Mouse (Mus musculus) forebrain, postnatal 0 days (tissue): ENCODE measurements around the gene Slc23a4. TPM values are rescaled to one million over a fixed set of nuclear protein-coding genes. Genes with fewer than 3 reads are reported as not detected.

Experiments used
- ATAC-seq: fragments of 200-750 bp; cut with Nextera tagmentation; 2 replicates; pipeline ENCODE4 v1.8.0; 2017; ENCODE audit warnings: mild to moderate bottlenecking, moderate library complexity
- DNase-seq: peaks from one replicate; pipeline ENCODE4 v3.0.0-alpha.2; 2015
- H3K27ac ChIP-seq: fragments of 300-500 bp; sonication (generic); 2 replicates; pipeline ENCODE4 v1.5.1; 2014; ENCODE audit warnings: low read depth, mild to moderate bottlenecking, antibody characterized with exemption, low read length, moderate library complexity, mixed read lengths
- H3K27me3 ChIP-seq: fragments of 300-500 bp; sonication (generic); 2 replicates; pipeline ENCODE4 v1.6.1; 2014; ENCODE audit warnings: mild to moderate bottlenecking, low read length, mixed read lengths; ENCODE audit not compliant: insufficient read depth
- H3K36me3 ChIP-seq: fragments of 300-500 bp; sonication (generic); 2 replicates; pipeline ENCODE4 v1.6.1; 2014; ENCODE audit warnings: mild to moderate bottlenecking, moderate library complexity; ENCODE audit not compliant: insufficient read depth
- H3K4me1 ChIP-seq: fragments of 300-500 bp; sonication (generic); 2 replicates; pipeline ENCODE4 v1.6.1; 2014; ENCODE audit warnings: antibody characterized with exemption; ENCODE audit not compliant: insufficient read depth
- H3K4me2 ChIP-seq: fragments of 300-500 bp; sonication (generic); 2 replicates; pipeline ENCODE4 v1.6.1; 2014; ENCODE audit warnings: low read depth, mild to moderate bottlenecking, moderate library complexity
- H3K4me3 ChIP-seq: fragments of 300-500 bp; sonication (generic); 2 replicates; pipeline ENCODE4 v1.5.1; 2014; ENCODE audit warnings: low read depth, low read length, mixed read lengths
- H3K9ac ChIP-seq: fragments of 300-500 bp; sonication (generic); 2 replicates; pipeline ENCODE4 v1.6.1; 2014; ENCODE audit warnings: mild to moderate bottlenecking
- H3K9me3 ChIP-seq: fragments of 300-500 bp; sonication (generic); 2 replicates; pipeline ENCODE4 v1.6.1; 2016; ENCODE audit warnings: low read length
- CTCF ChIP-seq: sonication (generic); IDR thresholded peaks from 2 replicates; pipeline ENCODE4 v1.5.1; 2016; ENCODE audit warnings: antibody characterized with exemption, control low read depth, low read depth
- WGBS: fragments of 180-500 bp; shearing (Covaris S2); extraction: QIAGEN DNeasy Blood & Tissue Kit; methylation state at CpG from one replicate; pipeline ENCODE4 v1.1.7; 2014; 5-methylcytosine and 5-hydroxymethylcytosine counted together
- polyA plus RNA-seq: library from polyadenylated mRNA; unstranded; fragments of >200 nt; fragmentation: Nextera tagmentation; extraction: Ambion mirVana; gene quantifications from 2 replicates; pipeline ENCODE4 v1.2.1, GENCODE M21; 2015
- total RNA-seq: library from RNA; depleted of rRNA; stranded (reverse); fragments of >200 nt; gene quantifications from 2 replicates; pipeline ENCODE4 v1.2.3, GENCODE M21; 2014

Slc23a4 gene
- total and polyA plus RNA-seq, 2 experiments from 2014 or later: 0.48 to 1.9 TPM

DNA sequence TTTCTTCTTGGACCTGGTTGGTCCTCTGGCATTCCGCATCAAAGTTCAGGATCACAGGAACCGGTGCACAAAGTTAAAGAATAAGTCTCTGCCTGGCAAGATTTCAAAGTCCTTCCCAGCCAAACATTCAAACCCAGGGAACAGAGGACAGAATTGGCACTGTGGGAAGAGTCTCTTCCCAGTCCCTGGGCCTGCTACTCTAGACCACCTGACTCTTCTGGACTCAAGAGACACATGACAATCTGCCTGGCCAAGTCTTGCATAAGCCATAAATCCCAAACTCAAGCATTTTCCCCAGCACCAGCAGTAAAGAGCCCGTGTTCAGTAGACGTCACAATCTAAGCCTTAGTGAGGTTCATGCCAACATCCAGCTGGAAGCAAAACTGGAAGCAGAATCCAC lies 81.5 kb downstream of the Slc23a4 start:
- Histone ChIP-seq H3K36me3 (peaks cover 42% of the 10 kb centered on the region), H3K4me3 (no peak overlapping the region), H3K27me3 (no peaks in the 10 kb centered on the region), H3K4me1 (peaks cover 13% of the 10 kb centered on the region; the same call in 1 of the 2 replicates), H3K9ac (no peak overlapping the region), H3K27ac (no peak overlapping the region), H3K4me2 (no peak overlapping the region), H3K9me3 (no peaks in the 10 kb centered on the region)
- WGBS: 78% methylated on average over 4 of the region's 4 CpGs
- no peak for DNase-seq
- no peak for ATAC-seq
- no peak for TF ChIP-seq CTCF

GRCm38 (mm10) chr6:34906125-34906524 lies 82.1 kb downstream of the Slc23a4 start:
- Histone ChIP-seq H3K9me3 (no peaks in the 10 kb centered on the region), H3K36me3 (peaks cover 43% of the 10 kb centered on the region), H3K27ac (no peak overlapping the region), H3K4me2 (no peak overlapping the region), H3K4me3 (no peak overlapping the region), H3K27me3 (no peaks in the 10 kb centered on the region), H3K4me1 (peaks cover 13% of the 10 kb centered on the region; the same call in 1 of the 2 replicates), H3K9ac (no peak overlapping the region)
- 77% methylated on average over 2 of the region's 2 CpGs for WGBS
- no peak for TF ChIP-seq CTCF
- ATAC-seq (no peak), DNase-seq (no peak)

DNA sequence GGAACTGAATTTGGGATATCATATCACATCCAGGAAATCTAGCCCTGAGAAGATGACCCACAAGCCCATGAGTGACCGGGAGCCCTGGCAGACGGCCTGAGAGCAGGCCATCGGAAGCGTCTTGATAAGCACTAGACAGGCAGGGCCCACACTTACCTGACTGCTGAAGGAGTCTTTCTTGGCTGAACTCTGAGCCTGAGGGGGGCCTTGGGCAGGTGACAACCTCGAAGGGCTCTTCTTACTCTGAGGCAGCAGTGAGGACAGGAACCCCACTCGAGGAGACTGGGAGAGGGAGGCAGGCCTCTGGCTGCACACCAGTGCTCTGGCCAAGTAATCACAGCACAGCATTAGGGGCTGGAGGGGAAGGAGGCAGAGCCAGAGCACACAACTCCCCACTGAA lies 83.8 kb downstream of the Slc23a4 start:
- no peak overlapping the region for H3K4me2 ChIP-seq
- TF ChIP-seq CTCF: no peak
- H3K27me3 ChIP-seq: no peaks in the 10 kb centered on the region
- H3K9me3 ChIP-seq: no peaks in the 10 kb centered on the region
- ATAC-seq: no peak
- H3K9ac ChIP-seq: no peak overlapping the region
- WGBS: 93% methylated on average over 6 of the region's 6 CpGs
- H3K4me3 ChIP-seq: no peak overlapping the region
- peaks cover 52% of the 10 kb centered on the region for H3K36me3 ChIP-seq
- DNase-seq: no peak
- peaks cover 6% of the 10 kb centered on the region; the same call in 1 of the 2 replicates for H3K4me1 ChIP-seq
- no peak overlapping the region for H3K27ac ChIP-seq

GRCm38 (mm10) chr6:34903851-34904250 lies 84.4 kb downstream of the Slc23a4 start:
- H3K27ac ChIP-seq: no peak overlapping the region
- H3K4me2 ChIP-seq: no peak overlapping the region
- no peak for TF ChIP-seq CTCF
- no peak overlapping the region for H3K4me3 ChIP-seq
- ATAC-seq (no peak), DNase-seq (no peak)
- 85% methylated on average over 10 of the region's 10 CpGs for WGBS
- H3K27me3 ChIP-seq: no peaks in the 10 kb centered on the region
- no peaks in the 10 kb centered on the region for H3K9me3 ChIP-seq
- H3K9ac ChIP-seq: no peak overlapping the region
- peaks cover under 1% of the 10 kb centered on the region; the same call in 1 of the 2 replicates for H3K4me1 ChIP-seq
- H3K36me3 ChIP-seq: peaks cover 52% of the 10 kb centered on the region

DNA sequence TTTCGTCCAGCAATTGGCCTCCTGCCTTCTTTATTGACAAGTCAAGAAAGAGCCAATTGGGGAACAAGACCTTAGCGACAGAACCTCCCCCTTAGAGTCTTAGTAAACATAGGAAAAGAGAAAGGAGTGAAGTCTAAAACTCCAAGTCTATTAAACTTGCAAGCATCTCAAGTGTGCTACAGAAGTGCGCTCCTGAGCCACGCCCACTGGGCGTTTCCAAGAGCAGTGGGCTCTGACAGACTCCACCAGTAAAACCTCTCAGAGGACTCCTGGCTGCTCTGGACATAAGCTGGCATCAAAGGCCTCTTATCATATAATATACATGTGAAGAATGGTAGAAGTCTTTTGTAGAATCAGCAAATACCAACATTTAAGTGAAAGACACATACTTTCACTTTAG lies 84.8 kb downstream of the Slc23a4 start:
- ATAC-seq (no peak), DNase-seq (no peak)
- TF ChIP-seq CTCF: no peak
- no peak overlapping the region for H3K4me3 ChIP-seq
- H3K4me1 ChIP-seq: no peaks in the 10 kb centered on the region
- no peak overlapping the region for H3K4me2 ChIP-seq
- no peaks in the 10 kb centered on the region for H3K27me3 ChIP-seq
- no peak overlapping the region for H3K27ac ChIP-seq
- no peak overlapping the region for H3K9ac ChIP-seq
- no peaks in the 10 kb centered on the region for H3K9me3 ChIP-seq
- H3K36me3 ChIP-seq: peaks cover 52% of the 10 kb centered on the region
- WGBS: 89% methylated on average over 5 of the region's 5 CpGs

DNA sequence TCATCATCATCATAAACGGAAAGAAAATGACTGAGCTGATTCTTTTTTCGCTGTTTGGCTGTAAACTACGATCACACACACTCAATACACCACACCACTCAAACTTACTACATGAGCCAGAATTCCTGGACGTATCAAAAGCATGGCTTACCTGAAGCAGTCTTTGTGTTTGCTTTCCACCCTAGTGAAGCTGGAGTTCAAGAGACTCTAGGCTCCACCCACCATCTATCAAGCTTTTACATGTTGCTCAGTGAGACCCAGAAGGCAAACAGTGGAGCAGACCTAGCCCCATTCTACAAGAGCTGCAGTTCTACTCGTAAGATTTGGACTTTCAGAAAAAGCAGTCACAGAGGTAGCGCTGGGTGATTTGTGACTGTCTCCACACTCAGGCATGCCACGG lies 85.6 kb downstream of the Slc23a4 start:
- 92% methylated on average over 7 of the region's 7 CpGs for WGBS
- no peak for TF ChIP-seq CTCF
- Histone ChIP-seq H3K4me3 (no peak overlapping the region), H3K4me2 (no peak overlapping the region), H3K9me3 (no peaks in the 10 kb centered on the region), H3K27ac (no peak overlapping the region), H3K9ac (no peak overlapping the region), H3K4me1 (no peaks in the 10 kb centered on the region), H3K36me3 (peaks cover 56% of the 10 kb centered on the region), H3K27me3 (no peaks in the 10 kb centered on the region)
- no peak for ATAC-seq
- no peak for DNase-seq

GRCm38 (mm10) chr6:34901911-34902444 lies 86.2 kb downstream of the Slc23a4 start:
- H3K36me3 ChIP-seq: peaks cover 57% of the 10 kb centered on the region
- ATAC-seq (peak; percentile 56; the same call in 1 of the 2 replicates), DNase-seq (no peak)
- no peaks in the 10 kb centered on the region for H3K9me3 ChIP-seq
- no peak overlapping the region for H3K4me2 ChIP-seq
- H3K27ac ChIP-seq: no peak overlapping the region
- H3K27me3 ChIP-seq: no peaks in the 10 kb centered on the region
- TF ChIP-seq CTCF: no peak
- H3K4me3 ChIP-seq: no peak overlapping the region
- WGBS: 76% methylated on average over 9 of the region's 9 CpGs
- no peak overlapping the region for H3K9ac ChIP-seq
- no peaks in the 10 kb centered on the region for H3K4me1 ChIP-seq
